Mouse (Mus musculus): ENCODE data around the gene Creb3. TPM values are rescaled to one million over a fixed set of nuclear protein-coding genes. Genes with fewer than 3 reads are reported as not detected.
A peak's percentile ranks its signal among the peaks of the same experiment; 100 is the strongest.

Gene Creb3
- polyA plus RNA-seq, 1 experiment from 2014 or later = 57.2 TPM

DNA sequence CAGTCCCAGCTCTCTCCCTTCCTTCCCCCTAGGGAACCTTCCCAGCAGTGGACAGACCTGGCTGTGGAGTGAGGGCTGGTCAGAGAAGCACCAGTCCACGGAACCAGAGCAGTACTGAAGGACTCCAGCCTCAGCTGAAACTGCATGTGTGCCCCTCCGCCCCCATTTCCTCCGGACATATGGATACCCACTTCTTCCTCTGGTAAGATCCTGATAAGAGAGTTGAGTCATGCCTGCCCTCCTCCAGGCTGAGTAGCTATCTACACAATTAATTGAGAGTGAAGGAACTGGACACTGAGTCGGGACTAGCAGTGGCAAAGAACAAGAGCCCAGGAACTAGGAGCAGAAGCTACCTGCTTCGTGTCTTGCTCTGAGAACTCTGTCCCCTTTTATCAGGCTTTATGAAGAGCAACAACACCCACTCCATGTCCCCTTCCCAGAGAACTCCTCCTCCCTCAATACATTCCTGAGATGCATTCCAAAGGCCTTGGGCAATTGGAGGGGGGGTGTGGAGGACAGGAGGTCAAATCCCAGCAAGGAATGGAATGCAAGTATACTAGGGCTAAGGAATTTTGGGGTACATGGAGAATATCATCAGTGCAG is 4.0 kb upstream of the Creb3 start:
- Histone ChIP-seq H3K27me3 (replicated peaks) (no peaks in the 10 kb centered on the region), H3K4me1 (replicated peaks) (peaks cover 46% of the 10 kb centered on the region), H3K36me3 (peaks cover 43% of the 10 kb centered on the region), H3K9me3 (replicated peaks) (no peaks in the 10 kb centered on the region), H3K4me3 (peak overlapping the region; percentile 35), H3K27ac (ENCODE audit: poor library complexity, severe bottlenecking) (peak overlapping the region; percentile 100), H3K4me2 (peak overlapping the region; percentile 92), H3K9ac (peak overlapping the region; percentile 72)
- no peak; the same call in 1 of the 2 replicates for ATAC-seq (ENCODE audit: insufficient number of reproducible peaks, low FRiP score)
- WGBS = 1% methylated on average over 5 of the region's 5 CpGs

DNA sequence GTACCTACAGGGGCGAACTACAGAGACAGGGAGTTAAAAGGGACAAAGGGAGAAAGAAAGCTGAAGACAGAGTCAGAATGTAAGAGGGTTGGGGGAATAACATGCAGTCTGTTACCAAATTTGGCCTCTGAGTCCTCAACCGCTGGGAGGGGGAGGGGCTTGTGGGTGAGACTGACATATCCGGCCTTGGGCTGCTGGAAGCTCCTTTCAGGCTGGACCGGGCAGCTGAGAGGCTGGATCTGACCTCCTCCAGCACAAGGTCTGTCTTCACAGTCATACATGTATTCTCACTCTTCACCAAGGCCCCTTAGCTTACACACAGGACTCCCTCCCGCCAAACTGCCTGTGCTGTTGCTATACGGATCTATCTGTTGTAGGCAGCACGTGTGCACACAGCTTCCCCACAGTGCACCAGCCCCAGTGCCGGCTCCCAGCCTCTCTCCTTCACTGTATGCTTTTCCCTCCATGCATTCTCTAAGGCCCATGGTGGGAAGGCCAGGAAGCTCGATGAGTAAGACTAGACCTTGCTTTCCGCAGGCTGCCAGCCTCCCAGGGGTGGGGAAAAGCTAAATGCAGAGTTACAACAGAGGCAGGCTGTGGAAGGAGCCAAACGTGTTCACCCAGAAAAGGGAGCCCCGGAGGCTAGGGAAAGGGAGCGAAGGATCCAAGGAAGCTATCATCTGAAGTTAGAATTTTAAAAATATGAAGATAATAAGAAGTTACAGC is 3.3 kb upstream of the Creb3 start:
- peak overlapping the region; percentile 92 for H3K4me2 ChIP-seq
- peaks cover 38% of the 10 kb centered on the region for H3K36me3 ChIP-seq
- H3K27ac ChIP-seq (ENCODE audit: poor library complexity, severe bottlenecking) = peak overlapping the region; percentile 100
- peaks cover 52% of the 10 kb centered on the region for H3K4me1 ChIP-seq (replicated peaks)
- no peaks in the 10 kb centered on the region for H3K9me3 ChIP-seq (replicated peaks)
- peak overlapping the region; percentile 72 for H3K9ac ChIP-seq
- H3K27me3 ChIP-seq (replicated peaks) = no peaks in the 10 kb centered on the region
- WGBS = 12% methylated on average over 13 of the region's 13 CpGs
- peak overlapping the region; percentile 35 for H3K4me3 ChIP-seq
- peak; percentile 34; the same call in 1 of the 2 replicates for ATAC-seq (ENCODE audit: insufficient number of reproducible peaks, low FRiP score)

- ATAC-seq (ENCODE audit: insufficient number of reproducible peaks, low FRiP score) = no peak
- Histone ChIP-seq H3K9me3 (replicated peaks) (no peaks in the 10 kb centered on the region), H3K36me3 (peaks cover 35% of the 10 kb centered on the region), H3K4me3 (peak overlapping the region; percentile 85), H3K27ac (ENCODE audit: poor library complexity, severe bottlenecking) (peak overlapping the region; percentile 100), H3K4me1 (replicated peaks) (peaks cover 57% of the 10 kb centered on the region), H3K27me3 (replicated peaks) (no peaks in the 10 kb centered on the region), H3K9ac (peak overlapping the region; percentile 99), H3K4me2 (peak overlapping the region; percentile 92)
- 53% methylated on average over 13 of the region's 13 CpGs for whole genome bisulfite sequencing
Observed at GRCm38 (mm10) chr4:43559519-43560242, 2.5 kb upstream of the Creb3 start.

DNA sequence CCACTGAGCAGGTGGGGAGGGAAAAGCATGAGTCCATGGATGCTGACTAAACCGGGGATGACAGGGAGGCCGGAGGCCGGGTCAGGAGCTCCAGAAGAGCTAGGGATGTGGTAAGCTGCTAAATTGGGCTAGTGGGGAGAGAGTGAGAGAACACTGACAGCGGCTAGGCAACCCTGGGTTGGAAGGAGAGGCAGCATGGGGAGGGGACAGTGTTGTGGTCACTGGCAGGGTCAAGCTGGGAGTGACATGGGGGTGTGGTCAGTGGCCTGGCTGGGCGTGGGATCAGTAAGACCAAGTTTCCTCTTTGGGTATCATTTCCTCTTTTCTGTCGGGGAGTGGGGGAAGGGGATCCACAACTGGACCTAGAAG is 1.9 kb upstream of the Creb3 start:
- no peak for ATAC-seq (ENCODE audit: insufficient number of reproducible peaks, low FRiP score)
- peak overlapping the region; percentile 99 for H3K9ac ChIP-seq
- H3K4me2 ChIP-seq = peak overlapping the region; percentile 92
- peaks cover 57% of the 10 kb centered on the region for H3K4me1 ChIP-seq (replicated peaks)
- peaks cover 35% of the 10 kb centered on the region for H3K36me3 ChIP-seq
- WGBS = 2% methylated on average over 6 of the region's 6 CpGs
- peak overlapping the region; percentile 85 for H3K4me3 ChIP-seq
- no peaks in the 10 kb centered on the region for H3K27me3 ChIP-seq (replicated peaks)
- H3K27ac ChIP-seq (ENCODE audit: poor library complexity, severe bottlenecking) = peak overlapping the region; percentile 100
- H3K9me3 ChIP-seq (replicated peaks) = no peaks in the 10 kb centered on the region

GRCm38 (mm10) chr4:43560976-43561375 is 1.2 kb upstream of the Creb3 start:
- H3K4me2 ChIP-seq = peak overlapping the region; percentile 92
- H3K4me1 ChIP-seq (replicated peaks) = peaks cover 57% of the 10 kb centered on the region
- peaks cover 35% of the 10 kb centered on the region for H3K36me3 ChIP-seq
- no peaks in the 10 kb centered on the region for H3K9me3 ChIP-seq (replicated peaks)
- H3K4me3 ChIP-seq = peak overlapping the region; percentile 85
- H3K9ac ChIP-seq = peak overlapping the region; percentile 99
- no peak for ATAC-seq (ENCODE audit: insufficient number of reproducible peaks, low FRiP score)
- H3K27me3 ChIP-seq (replicated peaks) = no peaks in the 10 kb centered on the region
- peak overlapping the region; percentile 100 for H3K27ac ChIP-seq (ENCODE audit: poor library complexity, severe bottlenecking)
- 7% methylated on average over 2 of the region's 2 CpGs for WGBS

GRCm38 (mm10) chr4:43561436-43561996 is 616 bp upstream of the Creb3 start:
- Histone ChIP-seq H3K4me2 (peak overlapping the region; percentile 92), H3K4me3 (peak overlapping the region; percentile 85), H3K4me1 (replicated peaks) (peaks cover 57% of the 10 kb centered on the region), H3K27me3 (replicated peaks) (no peaks in the 10 kb centered on the region), H3K27ac (ENCODE audit: poor library complexity, severe bottlenecking) (peak overlapping the region; percentile 100), H3K9ac (peak overlapping the region; percentile 99), H3K9me3 (replicated peaks) (no peaks in the 10 kb centered on the region), H3K36me3 (peaks cover 35% of the 10 kb centered on the region)
- 0 out of 2 replicates have a peak, but pooled peaks have one; percentile 7 for ATAC-seq (ENCODE audit: insufficient number of reproducible peaks, low FRiP score)
- 2% methylated on average over 16 of the region's 16 CpGs for WGBS

- ATAC-seq (ENCODE audit: insufficient number of reproducible peaks, low FRiP score) = no peak
- Histone ChIP-seq H3K9ac (peak overlapping the region; percentile 88), H3K4me3 (peak overlapping the region; percentile 85), H3K27me3 (replicated peaks) (no peaks in the 10 kb centered on the region), H3K27ac (ENCODE audit: poor library complexity, severe bottlenecking) (peak overlapping the region; percentile 100), H3K4me1 (replicated peaks) (peaks cover 45% of the 10 kb centered on the region), H3K36me3 (peaks cover 44% of the 10 kb centered on the region), H3K4me2 (peak overlapping the region; percentile 92), H3K9me3 (replicated peaks) (no peaks in the 10 kb centered on the region)
- WGBS = 3% methylated on average over 22 of the region's 22 CpGs
Observed at GRCm38 (mm10) chr4:43562769-43563600, 853 bp downstream of the Creb3 start.

- H3K9ac ChIP-seq = peak overlapping the region; percentile 88
- peak overlapping the region; percentile 92 for H3K4me2 ChIP-seq
- H3K27me3 ChIP-seq (replicated peaks) = no peaks in the 10 kb centered on the region
- 42% methylated on average over 4 of the region's 4 CpGs for WGBS
- H3K36me3 ChIP-seq = peaks cover 49% of the 10 kb centered on the region
- H3K27ac ChIP-seq (ENCODE audit: poor library complexity, severe bottlenecking) = peak overlapping the region; percentile 100; the same call in 1 of the 2 replicates
- H3K4me1 ChIP-seq (replicated peaks) = peaks cover 40% of the 10 kb centered on the region
- H3K4me3 ChIP-seq = peak overlapping the region; percentile 85
- no peaks in the 10 kb centered on the region for H3K9me3 ChIP-seq (replicated peaks)
- no peak for ATAC-seq (ENCODE audit: insufficient number of reproducible peaks, low FRiP score)
Observed at GRCm38 (mm10) chr4:43563601-43563875, 1.4 kb downstream of the Creb3 start.

DNA sequence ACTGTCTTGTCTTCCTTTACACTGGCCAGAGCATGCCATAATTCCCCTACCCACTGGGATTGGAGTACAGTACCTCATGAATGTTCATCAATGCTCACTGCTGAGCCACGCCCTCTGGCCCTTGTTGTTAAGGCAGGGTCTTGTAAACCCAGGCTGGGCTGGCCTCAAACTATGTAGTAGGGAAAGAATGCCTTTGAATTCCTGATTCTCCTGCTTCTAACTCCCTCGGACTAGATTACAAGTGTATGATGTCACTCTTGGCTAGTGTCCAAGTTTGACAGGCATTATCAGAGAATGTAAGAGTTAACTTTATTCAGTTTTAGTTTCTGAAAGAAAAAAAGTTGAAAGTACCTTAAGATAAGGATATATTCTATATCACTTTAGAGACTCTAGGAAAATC is 2.1 kb downstream of the Creb3 start:
- no peaks in the 10 kb centered on the region for H3K9me3 ChIP-seq (replicated peaks)
- H3K36me3 ChIP-seq = peaks cover 56% of the 10 kb centered on the region
- H3K27me3 ChIP-seq (replicated peaks) = no peaks in the 10 kb centered on the region
- H3K4me1 ChIP-seq (replicated peaks) = peaks cover 33% of the 10 kb centered on the region
- peak overlapping the region; percentile 42; the same call in 1 of the 2 replicates for H3K9ac ChIP-seq
- H3K4me3 ChIP-seq = no peak overlapping the region
- peak overlapping the region; percentile 40 for H3K27ac ChIP-seq (ENCODE audit: poor library complexity, severe bottlenecking)
- 30% methylated on average over 2 of the region's 2 CpGs for WGBS
- H3K4me2 ChIP-seq = peak overlapping the region; percentile 92
- ATAC-seq (ENCODE audit: insufficient number of reproducible peaks, low FRiP score) = no peak

DNA sequence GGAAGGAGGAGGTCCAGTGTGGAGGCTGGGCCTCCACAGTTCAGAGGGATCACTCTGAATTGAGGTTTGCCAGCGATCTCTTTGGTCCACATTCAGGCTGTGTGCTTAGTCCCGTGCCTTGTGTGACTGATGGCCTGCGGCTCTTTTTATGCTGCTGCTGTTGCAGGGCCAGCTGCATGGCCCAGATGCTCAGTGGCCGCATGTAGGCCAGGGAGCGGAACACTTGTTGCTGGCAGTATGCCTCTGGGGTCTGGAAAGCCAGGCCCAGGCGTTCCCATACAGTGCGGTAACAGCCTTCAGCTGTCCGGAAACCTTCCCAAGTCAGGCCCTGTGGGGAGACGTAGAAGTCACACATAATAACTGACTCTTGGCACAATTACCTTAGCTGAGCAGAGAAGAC is 5.0 kb downstream of the Creb3 start:
- Histone ChIP-seq H3K4me2 (no peak overlapping the region), H3K27ac (ENCODE audit: poor library complexity, severe bottlenecking) (no peak overlapping the region), H3K9me3 (replicated peaks) (no peaks in the 10 kb centered on the region), H3K27me3 (replicated peaks) (no peaks in the 10 kb centered on the region), H3K9ac (no peak overlapping the region), H3K4me1 (replicated peaks) (peaks cover 14% of the 10 kb centered on the region), H3K36me3 (peaks cover 82% of the 10 kb centered on the region), H3K4me3 (no peak overlapping the region)
- ATAC-seq (ENCODE audit: insufficient number of reproducible peaks, low FRiP score) = no peak
- 90% methylated on average over 9 of the region's 9 CpGs for WGBS
